Mouse (Mus musculus) urinary bladder, postnatal 10 days (tissue): ENCODE data around the gene 4930432K21Rik.

Experiments
- DNase-seq: peaks from one replicate; pipeline ENCODE4 v3.0.0; 2022; ENCODE audit warnings: low spot score

The 4930432K21Rik gene

DNA sequence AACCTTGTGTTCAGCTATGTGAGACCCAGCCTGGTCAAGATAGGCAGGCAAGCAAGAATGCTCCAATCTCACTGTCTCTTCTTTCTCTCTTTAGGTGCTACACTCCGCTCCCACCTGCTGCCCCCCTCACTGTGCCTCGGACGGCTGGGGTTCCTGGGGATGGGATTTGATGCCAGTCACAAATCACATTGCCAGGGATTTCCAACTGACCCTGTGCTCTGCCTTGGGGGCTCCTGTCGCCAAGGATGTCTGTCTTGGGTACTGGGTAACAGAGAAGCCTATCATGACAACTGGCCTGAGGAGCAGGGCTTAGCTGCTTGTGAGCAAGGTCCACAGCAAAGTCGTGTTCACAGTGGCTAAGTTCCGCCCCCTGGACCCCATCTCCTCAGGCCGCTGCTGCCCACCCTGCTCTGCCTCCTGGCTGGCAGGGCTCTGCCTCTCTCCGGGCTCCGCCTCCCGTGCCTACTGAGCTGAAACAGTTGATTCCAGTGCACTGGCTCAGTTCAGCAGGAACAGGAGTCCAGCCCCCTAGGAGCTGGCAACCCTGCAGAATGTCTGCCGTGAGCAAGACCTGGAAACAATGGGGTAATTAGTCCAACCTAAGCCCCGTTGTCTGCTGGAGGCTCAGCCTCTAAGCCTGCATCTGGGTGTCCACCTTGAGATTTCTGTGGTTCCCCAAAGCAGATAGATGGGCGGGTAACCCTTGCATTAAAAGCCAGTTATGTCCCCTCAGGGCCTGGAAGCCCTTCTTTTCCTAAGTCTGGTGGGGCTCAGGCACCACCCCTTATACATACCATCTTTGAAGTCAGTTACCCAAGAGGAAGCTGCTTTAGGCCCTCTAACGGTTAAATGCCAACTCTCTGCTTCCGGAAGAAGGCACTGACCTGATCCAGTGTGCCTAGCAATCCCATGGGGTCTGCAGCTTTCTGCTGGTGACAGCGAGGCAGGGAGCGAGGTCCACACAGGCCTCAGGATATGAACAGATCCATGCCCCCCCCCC lies 60.9 kb downstream of the 4930432K21Rik start:
- DNase-seq: no peak

DNA sequence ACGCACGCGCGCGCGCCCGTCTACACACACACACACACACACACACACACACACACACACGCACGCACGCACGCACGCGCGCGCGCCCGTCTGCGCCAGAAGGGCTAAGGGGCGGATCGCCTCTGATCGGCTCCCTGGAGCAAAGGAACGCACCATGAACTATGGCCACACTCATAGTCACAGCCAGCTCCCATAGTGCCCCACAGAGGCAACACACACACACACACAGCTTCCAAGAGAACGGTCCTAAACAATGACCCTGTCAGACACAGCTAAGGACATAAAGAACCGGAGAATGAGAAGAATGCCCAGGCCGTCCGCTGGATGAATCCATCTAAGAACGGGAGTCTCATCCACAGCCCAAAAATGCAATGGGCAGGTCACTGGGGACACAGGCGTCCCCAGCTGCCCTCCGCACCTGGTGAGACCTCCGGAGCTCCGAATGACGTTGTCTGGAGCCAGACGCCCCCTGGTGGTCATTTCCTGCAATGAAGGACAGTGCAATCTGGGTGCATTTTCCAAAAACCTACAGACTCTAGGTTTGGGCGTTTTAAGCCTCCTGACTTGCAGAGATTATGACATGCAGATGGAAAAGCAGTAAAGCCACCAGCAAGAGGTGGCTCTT lies 62.5 kb downstream of the 4930432K21Rik start:
- DNase-seq: no peak

DNA sequence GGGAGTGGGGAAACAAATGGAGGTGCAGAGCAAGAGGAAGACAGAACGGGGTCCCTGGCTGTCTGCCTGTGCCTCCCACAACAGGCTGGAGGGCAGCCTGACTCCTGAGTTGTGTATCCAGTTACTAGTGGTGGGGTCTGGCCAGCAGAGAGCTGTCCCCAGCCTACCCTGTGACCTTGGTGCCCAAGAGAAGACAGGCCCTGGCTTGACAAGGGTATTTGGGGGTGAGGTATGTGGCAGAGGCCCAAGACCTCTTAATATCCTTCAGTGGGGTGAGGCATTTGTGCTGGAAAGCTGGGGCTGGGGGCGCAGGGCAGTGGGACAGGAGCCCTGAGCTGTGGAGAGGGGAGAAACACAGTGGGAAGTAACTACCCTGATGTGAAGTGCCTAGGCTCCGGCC lies 63.4 kb downstream of the 4930432K21Rik start:
- no peak for DNase-seq

DNA sequence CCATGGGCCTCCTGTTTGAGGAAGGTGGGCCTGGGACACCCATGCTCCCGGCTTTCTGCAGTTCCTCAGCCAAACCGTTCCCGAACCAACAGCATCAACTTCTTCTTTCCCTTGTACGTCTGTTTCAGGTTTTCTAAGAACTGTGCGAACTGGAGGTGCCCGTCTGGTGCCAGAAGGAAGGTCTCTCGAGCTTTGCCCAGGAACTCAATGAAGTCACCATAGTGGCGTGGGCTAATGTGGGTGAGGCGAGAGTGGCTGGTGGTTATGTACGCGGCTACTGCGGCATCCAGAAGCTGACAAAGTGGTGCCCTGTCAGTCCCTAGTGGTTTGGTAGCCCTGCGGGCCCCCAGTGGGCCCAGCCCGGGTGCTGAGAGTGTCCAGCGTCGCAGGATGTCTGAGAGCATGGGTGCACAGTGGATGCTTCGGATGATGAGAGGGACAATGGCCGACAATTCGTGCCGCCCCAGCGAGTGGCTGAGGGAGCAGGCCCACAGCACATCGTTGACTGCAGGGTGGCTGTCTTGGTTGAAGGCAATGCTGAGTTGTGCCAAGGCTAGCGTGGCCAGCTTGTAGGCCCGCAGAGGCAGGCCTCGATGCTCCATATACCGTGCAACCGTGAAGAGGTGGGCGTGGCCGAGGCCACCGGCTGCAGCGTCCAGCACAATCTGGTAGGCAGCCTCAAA lies 64.2 kb downstream of the 4930432K21Rik start:
- DNase-seq: no peak

DNA sequence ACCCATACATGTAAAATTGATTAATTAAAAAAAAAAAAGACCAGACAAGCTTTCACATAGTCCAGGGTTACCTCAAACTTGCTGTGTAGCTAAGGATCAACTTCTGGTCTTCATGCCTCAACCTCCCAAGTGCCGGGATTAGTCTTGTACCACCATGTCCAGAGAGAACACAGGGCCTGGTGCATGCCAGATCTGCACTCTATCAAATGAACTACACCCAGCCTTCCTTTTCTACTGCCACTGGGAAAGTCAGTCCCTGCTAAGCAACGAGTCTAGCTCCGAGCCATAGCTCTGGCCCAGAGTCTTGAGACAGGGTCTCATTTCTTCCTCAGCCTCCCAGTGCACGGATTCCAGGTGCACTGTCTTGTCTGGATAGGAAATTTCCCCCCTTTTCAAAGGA lies 65.5 kb downstream of the 4930432K21Rik start:
- no peak for DNase-seq

DNA sequence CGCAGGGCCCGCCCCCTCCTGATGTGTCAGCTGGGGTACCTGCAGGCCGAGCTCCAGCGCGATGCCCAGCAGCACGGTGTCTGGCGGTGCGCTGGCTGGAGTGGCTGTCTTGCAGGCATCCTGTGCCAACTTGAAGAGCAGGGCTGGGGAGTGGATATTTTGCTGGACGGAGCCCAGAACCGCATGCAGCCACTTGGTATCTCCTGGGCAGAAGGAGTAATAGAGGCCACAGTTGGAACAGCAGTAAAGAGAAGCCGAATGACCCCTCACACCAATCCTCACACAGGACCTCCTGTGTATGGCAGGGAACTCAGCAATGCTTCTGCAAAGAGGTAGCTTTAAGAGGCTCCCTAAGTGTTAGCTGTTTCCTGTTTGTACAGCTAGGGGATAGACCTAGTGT lies 69.4 kb downstream of the 4930432K21Rik start:
- no peak for DNase-seq

DNA sequence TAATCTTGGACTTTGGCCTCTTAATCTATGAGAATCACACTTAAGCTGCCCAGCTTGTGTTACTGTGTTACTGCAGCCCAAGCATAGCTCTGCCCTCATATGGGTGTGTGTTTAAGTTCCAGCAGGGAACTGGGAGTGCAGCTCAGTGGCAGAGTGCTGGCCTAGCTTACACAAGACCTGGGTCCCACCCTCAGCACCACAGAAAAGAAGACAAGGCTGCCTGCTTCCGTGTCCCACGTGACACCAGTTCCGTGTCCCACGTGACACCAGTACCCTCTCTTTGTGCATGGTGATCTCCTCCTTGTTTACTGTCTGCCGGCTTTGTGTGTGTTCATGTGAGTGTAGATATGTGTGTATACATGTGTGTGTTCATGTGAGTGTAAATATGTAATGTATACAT lies 70.3 kb downstream of the 4930432K21Rik start:
- DNase-seq: no peak

DNA sequence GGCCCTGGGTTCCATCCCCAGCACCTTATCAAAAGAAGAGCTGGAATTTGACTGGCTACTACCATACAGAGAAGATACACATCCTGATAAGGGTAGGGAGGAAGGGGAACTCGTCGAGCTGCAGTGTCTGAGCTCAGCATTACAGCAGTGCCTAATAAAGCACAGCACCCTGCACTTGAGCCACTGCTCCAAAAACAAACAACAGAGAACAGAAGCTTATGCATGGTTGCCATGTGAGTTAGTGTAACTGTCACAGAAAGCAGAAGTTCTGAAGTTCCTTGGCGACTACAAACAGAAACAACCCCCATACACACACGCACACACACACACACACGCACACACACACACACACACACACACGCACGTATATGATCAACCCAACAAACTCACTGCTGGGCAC lies 72.3 kb downstream of the 4930432K21Rik start:
- DNase-seq: no peak
